Mouse (Mus musculus): Measurements from ENCODE around the gene Bloc1s6.

Gene Bloc1s6

DNA sequence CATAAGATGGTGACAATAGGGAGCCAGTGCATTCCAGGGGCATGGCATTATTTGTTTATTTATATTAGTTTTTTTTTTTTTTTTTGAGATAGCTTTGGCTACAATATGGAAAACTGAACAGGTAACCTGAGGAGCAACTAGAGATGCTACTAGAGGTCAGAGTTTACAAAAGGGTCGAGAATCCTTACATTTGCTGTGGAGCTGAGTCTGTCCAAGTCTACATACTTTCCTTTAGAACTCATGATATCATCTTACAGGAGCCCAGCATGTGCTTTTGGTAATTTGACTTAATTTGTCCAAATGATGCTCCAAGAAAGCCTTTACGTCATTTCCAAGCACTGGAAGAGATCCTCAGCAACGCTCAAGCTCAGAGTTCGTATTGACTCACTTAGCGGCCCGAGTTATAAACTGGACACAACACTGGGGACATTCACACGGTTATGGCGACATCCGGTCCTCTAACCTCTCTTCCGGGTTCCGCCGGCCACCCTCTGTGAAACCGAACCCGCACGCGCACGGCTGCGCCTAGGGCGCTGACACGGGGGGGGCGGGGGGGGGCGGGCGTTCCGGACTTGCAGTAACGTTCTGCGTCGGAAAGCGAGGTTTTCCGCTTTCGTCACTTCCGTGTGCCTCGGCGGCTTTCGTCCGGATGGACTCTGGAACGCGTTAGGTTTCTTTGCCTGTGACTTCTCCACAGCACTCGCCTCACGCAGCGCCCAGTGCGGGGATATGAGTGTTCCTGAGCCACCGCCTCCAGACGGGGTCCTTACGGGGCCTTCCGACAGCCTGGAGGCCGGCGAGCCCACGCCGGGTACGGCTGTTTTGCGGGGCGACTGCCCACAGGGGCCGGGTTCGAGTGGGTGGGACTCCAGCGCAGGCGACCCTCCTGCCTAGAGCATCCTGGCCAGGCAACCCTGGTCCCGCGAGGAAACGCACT lies at the start of gene Bloc1s6:
Gene Bloc1s6 (plus strand): TSS at position 610 of the 937 bp plus-strand sequence.
- peak; percentile 82 to 90 for DNase-seq (ENCODE audit: low spot score in 2 of 2)

GRCm38 (mm10) chr2:122697526-122697925 lies 40.8 kb upstream of the Bloc1s6 start:
- no peak for DNase-seq (ENCODE audit: low spot score in 2 of 2)

DNA sequence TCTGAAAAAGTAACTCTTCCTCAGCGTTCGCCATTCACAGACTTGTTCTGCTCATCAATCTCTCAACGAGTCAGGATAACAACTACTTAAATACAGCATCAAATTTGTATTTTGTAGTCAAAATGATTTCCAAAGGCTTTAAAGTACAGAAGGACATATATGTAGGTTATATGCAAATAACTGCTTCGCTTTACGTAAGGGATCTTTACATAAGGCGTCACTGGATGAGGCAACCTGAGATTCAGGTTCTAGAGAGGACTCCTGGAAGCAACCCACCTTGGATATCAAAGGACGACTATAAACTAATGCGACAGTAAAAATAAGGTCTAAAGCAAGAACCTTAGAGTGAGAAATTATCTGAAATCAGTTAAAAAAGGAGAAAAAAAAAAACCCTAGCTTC lies 37.3 kb upstream of the Bloc1s6 start:
- no peak for DNase-seq (ENCODE audit: low spot score in 2 of 2)

DNA sequence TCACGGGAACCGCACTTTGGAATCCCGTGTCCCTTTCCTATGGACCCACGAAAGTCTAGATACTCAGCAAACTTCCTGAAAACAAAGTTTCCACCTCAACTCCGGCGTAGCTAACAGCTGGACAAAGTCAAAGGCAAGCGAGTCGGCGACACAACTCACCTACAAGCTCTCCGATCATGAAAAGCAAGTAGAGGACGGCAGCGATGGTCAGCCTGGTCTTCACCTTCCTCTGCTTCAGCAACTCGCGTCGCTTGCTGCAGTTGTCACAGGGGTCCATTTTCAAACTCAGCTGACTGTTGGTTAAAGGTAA lies 36.5 kb upstream of the Bloc1s6 start:
- DNase-seq (ENCODE audit: low spot score in 2 of 2): peak in 1 of 2 experiments; percentile 5

GRCm38 (mm10) chr2:122702181-122703036 lies 35.9 kb upstream of the Bloc1s6 start, which contains the start of gene Slc30a4:
Gene Slc30a4 (minus strand): TSS chr2:122702663.
- peak; percentile 61 to 65 for DNase-seq (ENCODE audit: low spot score in 2 of 2)

DNA sequence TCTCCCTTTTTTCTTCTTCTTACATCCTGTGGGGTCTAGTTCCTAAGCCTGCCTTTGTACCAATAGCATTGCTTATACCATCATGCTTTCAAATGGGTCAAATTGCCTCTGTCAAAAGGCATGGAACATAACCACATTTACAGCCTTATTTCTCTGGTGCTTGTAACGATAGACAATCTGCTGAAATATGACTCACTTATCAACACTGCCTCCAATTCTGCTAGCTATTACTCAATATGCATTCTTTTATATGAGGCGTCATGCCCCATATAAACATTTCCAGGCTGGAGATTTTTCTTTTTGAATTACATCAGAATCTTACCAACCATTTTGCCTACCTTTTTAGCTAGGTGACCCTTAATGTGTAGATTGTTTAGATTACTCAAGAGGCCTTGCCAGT lies 33.7 kb upstream of the Bloc1s6 start:
- no peak for DNase-seq (ENCODE audit: low spot score in 2 of 2)

GRCm38 (mm10) chr2:122708080-122708479 lies 30.2 kb upstream of the Bloc1s6 start:
- DNase-seq (ENCODE audit: low spot score in 2 of 2): peak in 1 of 2 experiments; percentile 13

DNA sequence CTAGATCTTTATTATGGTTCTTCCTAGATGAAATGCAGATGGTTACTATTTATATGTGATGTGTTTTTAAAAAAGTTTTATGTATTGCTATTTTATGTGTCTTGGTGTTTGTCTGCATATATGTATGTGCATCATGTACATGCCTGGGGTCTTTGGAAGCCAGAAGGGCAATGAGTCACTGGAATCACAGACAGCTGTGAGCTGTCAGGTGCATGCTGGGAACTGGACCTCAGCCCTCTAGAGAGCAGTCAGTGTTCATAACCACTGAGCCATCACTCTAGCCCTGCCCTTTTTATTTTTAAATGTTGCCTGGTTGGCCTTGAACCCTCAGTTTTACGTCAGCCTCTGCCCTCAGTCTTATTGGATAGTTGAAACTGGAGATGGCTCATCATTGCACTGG lies 29.1 kb upstream of the Bloc1s6 start:
- DNase-seq (ENCODE audit: low spot score in 2 of 2): no peak

DNA sequence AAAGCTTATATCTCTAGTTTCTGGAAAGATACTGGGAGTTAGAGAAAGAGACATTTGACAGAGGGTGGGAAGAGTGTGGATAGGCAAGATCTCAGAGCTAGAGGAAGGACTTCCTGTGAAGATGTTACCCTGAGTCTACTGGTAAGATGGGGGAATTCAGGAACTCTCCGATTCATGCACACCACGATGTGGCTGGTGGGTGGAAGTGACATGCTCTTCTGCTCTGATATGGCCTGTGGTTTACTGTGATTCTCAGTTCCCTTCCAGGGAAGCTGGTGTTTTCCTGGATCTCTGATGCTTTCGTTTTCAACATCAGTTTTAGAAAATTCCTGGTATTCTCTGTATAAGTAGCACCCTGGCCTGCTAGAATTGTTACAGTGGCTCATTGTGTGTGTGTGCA lies 26.4 kb upstream of the Bloc1s6 start:
- DNase-seq (ENCODE audit: low spot score in 2 of 2): no peak

DNA sequence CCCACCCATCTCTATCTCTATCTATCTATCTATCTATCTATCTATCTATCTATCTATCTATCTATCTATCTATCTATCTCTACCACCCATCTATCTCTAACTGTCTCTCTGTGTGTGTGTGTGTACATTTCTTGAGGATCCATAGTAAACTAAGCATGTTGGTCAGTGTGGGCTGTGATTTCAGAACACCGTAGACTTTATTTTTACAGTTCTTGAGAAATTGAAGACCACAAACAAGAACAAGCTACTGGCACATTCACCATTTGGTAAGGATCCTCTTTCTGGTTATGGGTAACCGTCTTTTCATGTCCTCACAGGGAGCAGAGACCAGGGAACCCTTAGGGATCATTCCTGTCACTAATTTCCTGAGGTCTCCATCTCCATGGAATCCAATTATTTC lies 25.5 kb upstream of the Bloc1s6 start:
- no peak for DNase-seq (ENCODE audit: low spot score in 2 of 2)

- DNase-seq (ENCODE audit: low spot score in 2 of 2): no peak
Observed at GRCm38 (mm10) chr2:122715148-122715692, 23.1 kb upstream of the Bloc1s6 start.

DNA sequence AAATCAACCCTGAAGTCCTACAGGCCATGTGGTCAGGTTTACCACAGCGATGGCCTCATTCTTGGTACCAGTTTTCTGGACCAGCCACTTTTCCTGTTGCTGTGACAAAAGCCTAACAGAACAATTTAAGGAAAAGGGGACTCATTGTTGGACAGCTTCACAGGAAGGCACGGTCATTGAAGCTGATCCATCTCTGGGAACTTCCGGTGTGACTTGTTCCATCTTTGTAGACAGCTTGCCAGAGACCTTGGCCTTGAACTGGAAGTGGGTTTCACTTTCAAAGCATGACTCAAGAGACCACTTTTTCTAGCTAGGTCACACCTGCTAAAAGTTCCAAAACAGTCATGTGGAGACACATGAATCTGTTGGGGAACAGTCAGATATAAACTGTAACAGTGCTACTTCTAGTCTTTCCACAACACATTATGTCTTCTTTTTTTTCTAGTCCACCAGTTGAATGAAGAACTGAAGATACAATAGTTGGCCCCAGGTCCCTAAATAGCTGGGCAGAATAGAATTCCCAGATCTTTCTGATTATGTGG lies 21.9 kb upstream of the Bloc1s6 start:
- DNase-seq (ENCODE audit: low spot score in 2 of 2): no peak

- DNase-seq (ENCODE audit: low spot score in 2 of 2): no peak
Observed at GRCm38 (mm10) chr2:122719232-122719631, 19.1 kb upstream of the Bloc1s6 start.

- DNase-seq (ENCODE audit: low spot score in 2 of 2): no peak
Observed at GRCm38 (mm10) chr2:122720564-122720963, 17.7 kb upstream of the Bloc1s6 start.

- no peak for DNase-seq (ENCODE audit: low spot score in 2 of 2)
Observed at GRCm38 (mm10) chr2:122725604-122726003, 12.7 kb upstream of the Bloc1s6 start.

DNA sequence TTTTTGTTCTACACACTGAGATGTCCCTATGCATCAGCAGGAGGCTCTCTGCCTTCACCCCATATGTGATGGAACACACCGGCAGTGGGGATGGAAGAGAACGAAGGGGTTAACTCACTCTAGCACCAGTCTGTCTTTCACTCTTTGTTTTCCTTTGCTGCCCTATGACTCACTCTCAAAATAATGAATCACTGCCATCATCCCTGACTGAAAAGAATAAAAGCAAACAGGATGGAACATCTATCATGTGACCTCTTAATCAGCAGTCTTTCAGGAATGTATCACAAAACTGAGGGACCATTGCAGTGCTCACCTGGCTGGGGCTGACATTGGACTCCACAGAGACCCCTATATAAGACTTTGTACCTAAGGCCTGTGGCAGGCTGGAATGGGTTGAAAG lies 6.8 kb upstream of the Bloc1s6 start:
- no peak for DNase-seq (ENCODE audit: low spot score in 2 of 2)

DNA sequence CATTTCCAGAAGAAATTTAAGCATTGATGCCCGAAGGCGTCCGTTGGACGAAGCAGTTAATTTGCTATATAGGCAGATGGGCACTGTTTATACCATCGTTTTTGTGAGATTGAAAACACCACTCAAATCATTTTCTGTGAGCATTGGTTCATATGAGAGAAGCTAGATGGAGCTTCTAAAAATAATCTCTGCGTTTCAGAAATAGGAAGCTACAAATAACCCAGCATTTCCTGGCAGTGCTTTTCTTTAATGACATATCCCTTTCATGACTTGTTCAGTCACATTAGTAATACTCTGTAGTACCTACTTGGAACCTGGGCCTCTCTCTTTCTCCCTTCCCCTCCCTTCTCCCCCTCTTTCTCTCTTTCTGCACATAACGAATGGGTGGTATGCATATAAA lies 720 bp downstream of the Bloc1s6 start:
- DNase-seq (ENCODE audit: low spot score in 2 of 2): no peak

DNA sequence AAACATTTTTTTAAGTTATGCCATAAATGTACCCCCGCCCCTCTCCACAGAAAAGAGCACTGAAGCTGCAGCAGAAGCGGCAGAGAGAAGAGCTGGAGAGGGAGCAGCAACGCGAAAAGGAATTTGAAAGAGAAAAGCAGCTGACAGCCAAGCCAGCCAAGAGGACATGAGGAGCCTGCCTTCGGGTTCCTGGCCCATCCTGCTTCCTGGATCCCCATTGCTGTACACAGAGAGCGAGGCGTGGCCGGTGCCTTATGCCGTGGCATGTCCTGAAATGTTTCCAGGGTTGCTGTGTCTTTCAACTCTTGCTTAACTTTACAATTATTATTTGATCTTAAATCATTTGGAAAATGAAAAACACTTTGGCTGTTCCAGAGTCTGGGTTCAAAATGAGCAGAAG lies 8.2 kb downstream of the Bloc1s6 start:
- DNase-seq (ENCODE audit: low spot score in 2 of 2): peak in 1 of 2 experiments; percentile 15

GRCm38 (mm10) chr2:122753739-122754343 lies 15.5 kb downstream of the Bloc1s6 start:
- peak; percentile 29 to 33 for DNase-seq (ENCODE audit: low spot score in 2 of 2)

GRCm38 (mm10) chr2:122759791-122760190 lies 21.5 kb downstream of the Bloc1s6 start:
- DNase-seq (ENCODE audit: low spot score in 2 of 2): no peak

DNA sequence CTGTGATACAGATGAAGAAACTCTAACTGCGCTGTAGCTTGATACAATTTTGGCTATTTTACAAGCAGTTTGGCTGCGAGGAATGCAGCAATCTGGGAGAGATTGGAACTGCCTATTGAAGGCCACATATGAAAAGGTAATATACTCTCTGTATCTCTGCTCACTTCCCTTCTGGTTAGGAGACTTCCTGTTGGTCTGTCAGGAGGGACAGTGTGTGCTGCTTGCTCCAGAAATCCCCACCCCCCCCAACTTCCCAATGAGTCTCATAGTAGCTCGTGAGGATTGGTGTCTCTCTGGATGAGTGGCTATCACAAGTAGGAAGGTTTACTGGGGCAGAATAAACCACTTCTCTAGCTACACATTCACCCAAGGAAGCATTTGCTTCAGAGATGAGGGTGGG lies 24.7 kb downstream of the Bloc1s6 start:
- DNase-seq (ENCODE audit: low spot score in 2 of 2): no peak

- no peak for DNase-seq (ENCODE audit: low spot score in 2 of 2)
Observed at GRCm38 (mm10) chr2:122764526-122764925, 26.2 kb downstream of the Bloc1s6 start.
